25 mouse cellular contexts compared by ENCODE assay signal in genomic region chr16:88251049-88251448, GRCm38 (mm10). TPM values are rescaled to one million over a fixed set of nuclear protein-coding genes. Genes with fewer than 3 reads are reported as not detected.
"Had no signal": no experiment of that assay in that cellular context is flagged by ENCODE, and none has a peak within 500 bp of the region (broad histone marks: within the 10 kb centered on the region; RNA-seq: fewer than 3 reads in every experiment).

No protein-coding gene starts in this region.

- H3K4me1 ChIP-seq: kidney, embryonic 15.5 days; limb, embryonic 12.5 days; limb, embryonic 15.5 days; neural tube, embryonic 13.5 days; stomach, embryonic 15.5 days had no signal

- H3K27me3 ChIP-seq: kidney, embryonic 15.5 days; limb, embryonic 12.5 days; limb, embryonic 15.5 days; neural tube, embryonic 13.5 days; stomach, embryonic 15.5 days had no signal

- H3K9ac ChIP-seq: kidney, embryonic 15.5 days; limb, embryonic 12.5 days; limb, embryonic 15.5 days; liver, embryonic 14.5 days; liver, postnatal 0 days; lung, embryonic 14.5 days; neural tube, embryonic 13.5 days; stomach, embryonic 15.5 days had no signal

- H3K4me3 ChIP-seq: kidney, embryonic 15.5 days; limb, embryonic 12.5 days; limb, embryonic 15.5 days; myocyte; neural tube, embryonic 13.5 days; stomach, embryonic 15.5 days had no signal

- H3K4me2 ChIP-seq: kidney, embryonic 15.5 days; limb, embryonic 12.5 days; limb, embryonic 15.5 days; liver, embryonic 11.5 days; lung, embryonic 14.5 days; neural tube, embryonic 13.5 days; stomach, embryonic 15.5 days had no signal

- ATAC-seq: inflammation-experienced regulatory T-cells, adult 6 months; liver, postnatal 0 days; lung, postnatal 0 days had no signal

- DNase-seq: kidney, adult 11 months; kidney, adult 8-10 months; kidney, postnatal 10 days; kidney, postnatal 36 days; left cerebral cortex, postnatal 4 days; liver, postnatal 0 days; lung, embryonic 14.5 days; right cerebral cortex, postnatal 25 days; spleen, adult 18-20 months; thymus, adult 2 months; thymus, postnatal 14 days had no signal

- H3K9me3 ChIP-seq: kidney, embryonic 15.5 days; limb, embryonic 12.5 days; limb, embryonic 15.5 days; neural tube, embryonic 13.5 days; stomach, embryonic 15.5 days had no signal

- H3K36me3 ChIP-seq: kidney, embryonic 15.5 days; limb, embryonic 12.5 days; limb, embryonic 15.5 days; neural tube, embryonic 13.5 days; stomach, embryonic 15.5 days had no signal

- H3K27ac ChIP-seq: kidney, embryonic 15.5 days; limb, embryonic 12.5 days; limb, embryonic 15.5 days; liver, embryonic 14.5 days; macrophage; neural tube, embryonic 13.5 days; stomach, embryonic 15.5 days had no signal

RNA-seq across cellular contexts. Expression of gene Grik1, which starts 39.0 kb away (rescaled TPM):
- total RNA-seq: megakaryocyte, adult 5-6 weeks; monocyte, adult 5-6 weeks; neutrophil, adult 5-6 weeks had no signal
- polyA plus RNA-seq: liver, postnatal 0 days; macrophage; myocyte had no signal
